Mouse (Mus musculus): ENCODE measurements at regions not wholly inside any gene's neighbourhood (a gene's known extent, or its start where the extent isn't known, plus 50 kb on each side); places are given as distances from the start of the nearest gene placed in this dataset.
A peak's percentile ranks its signal among the peaks of the same experiment; 100 is the strongest.

DNA sequence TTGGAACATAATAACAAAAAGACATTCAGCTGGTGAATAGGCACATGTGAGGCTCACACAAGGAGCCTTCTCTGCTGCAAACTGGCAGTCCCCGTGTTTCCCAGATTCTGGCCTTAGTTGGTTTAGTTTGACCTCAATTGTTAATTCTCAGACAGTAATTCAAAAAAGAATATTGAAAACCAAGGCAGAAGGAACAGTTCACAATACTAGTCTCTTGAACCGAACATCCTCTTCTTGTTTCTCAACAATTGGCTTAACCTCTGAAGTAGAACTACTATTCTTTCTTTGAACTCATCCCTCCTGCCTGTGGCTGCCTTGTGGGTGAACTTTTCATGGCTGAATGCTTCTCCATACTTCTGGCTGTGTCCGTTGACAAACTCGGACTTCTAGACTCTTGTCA is 110.4 kb upstream of the Neil3 start:
- no peak for DNase-seq (ENCODE audit: low spot score in 2 of 2)

DNA sequence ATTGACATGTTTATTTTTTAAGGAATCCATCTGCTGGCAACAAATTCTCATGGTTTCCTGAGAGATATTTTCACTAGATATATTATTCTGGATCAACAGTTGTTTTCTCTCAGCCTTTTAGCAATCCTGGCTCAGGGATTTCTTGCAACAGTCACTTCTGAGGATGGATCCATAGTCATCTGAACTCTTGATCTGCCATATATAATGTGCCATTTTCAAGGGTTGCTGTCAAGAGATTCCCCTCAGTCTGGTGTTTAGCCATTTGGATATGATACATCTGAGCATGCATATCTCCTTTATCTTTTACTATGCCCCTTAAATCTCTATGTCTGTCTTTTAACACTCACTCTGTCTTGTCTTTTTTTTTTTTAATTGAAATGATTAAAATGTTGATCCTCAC is 130.3 kb upstream of the Neil3 start:
- no peak for DNase-seq (ENCODE audit: low spot score in 2 of 2)

DNA sequence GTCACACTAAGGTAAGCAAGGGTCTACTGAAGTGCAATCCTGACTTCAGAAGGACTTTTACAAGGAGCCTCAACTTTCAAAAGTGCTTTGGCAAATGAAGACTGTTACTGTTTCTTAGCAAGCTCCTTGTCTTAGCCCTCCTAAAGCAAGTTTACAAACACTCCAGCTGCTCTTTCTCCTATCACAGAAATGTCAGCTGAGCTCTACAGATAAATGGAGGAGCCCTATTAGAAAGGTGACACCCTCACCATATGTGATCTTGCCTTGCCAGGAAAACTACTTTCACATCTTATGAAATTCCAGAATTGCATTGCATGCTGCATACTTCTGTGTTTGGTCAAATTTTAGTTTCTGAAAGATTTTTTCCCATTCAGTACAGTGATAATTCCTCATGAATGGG is 136.6 kb upstream of the Neil3 start:
- no peak for DNase-seq (ENCODE audit: low spot score in 2 of 2)

DNA sequence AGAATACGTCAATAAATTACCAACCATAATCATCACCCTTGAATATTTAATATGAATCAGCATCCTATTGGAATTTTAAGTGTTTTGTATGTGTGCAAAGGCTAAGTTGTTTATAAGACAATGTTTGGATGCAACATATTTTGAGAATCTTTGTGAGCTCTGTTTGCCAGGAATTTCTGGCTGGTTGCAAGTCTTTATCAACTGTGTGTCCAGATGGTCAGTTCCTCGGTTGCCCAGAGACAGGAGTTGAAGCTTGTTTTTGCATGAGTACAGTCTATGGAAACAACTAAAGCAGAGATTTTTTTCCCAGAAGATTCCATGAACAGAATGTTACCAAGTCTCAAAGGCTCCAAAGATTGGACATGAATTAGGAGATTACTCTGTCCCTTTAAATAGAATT is 142.0 kb upstream of the Neil3 start:
- peak in 1 of 2 experiments; percentile 4 for DNase-seq (ENCODE audit: low spot score in 2 of 2)

GRCm38 (mm10) chr8:53781885-53782284 is 143.0 kb upstream of the Neil3 start:
- DNase-seq (ENCODE audit: low spot score in 2 of 2), result no peak

- no peak for DNase-seq (ENCODE audit: low spot score in 2 of 2)
These were observed 149.3 kb upstream of the Neil3 start for GRCm38 (mm10) chr8:53788202-53788601.

- DNase-seq (ENCODE audit: low spot score in 2 of 2), result no peak
These were observed 182.3 kb upstream of the Neil3 start for GRCm38 (mm10) chr8:53821148-53821547.

DNA sequence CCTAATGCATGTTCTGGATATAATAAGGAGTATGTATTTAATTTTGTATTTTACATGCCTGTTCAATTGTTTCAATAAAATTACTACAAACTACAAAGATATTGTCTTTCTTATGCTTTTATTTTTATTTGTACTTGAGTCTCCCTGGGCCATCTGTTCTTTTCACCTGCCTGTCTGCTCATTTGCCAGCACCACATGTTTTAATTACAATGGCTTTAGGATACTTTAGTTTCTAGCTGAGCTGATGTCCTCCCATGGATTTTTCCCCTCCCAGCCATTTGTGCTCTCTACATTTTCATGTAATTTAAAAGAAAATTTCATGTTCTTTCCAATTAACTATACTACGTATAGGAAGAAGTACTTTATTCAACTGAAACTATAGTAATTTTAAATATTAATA is 188.5 kb upstream of the Neil3 start:
- no peak for DNase-seq (ENCODE audit: low spot score in 2 of 2)

GRCm38 (mm10) chr8:53847821-53848220 is 209.0 kb upstream of the Neil3 start:
- no peak for DNase-seq (ENCODE audit: low spot score in 2 of 2)

- DNase-seq (ENCODE audit: low spot score in 2 of 2), result no peak
These were observed 208.8 kb upstream of the Vegfc start for GRCm38 (mm10) chr8:53868567-53868966.

- DNase-seq (ENCODE audit: low spot score in 2 of 2), result no peak
These were observed 207.3 kb upstream of the Vegfc start for GRCm38 (mm10) chr8:53869997-53870596.

GRCm38 (mm10) chr8:53872033-53872619 is 205.3 kb upstream of the Vegfc start:
- no peak for DNase-seq (ENCODE audit: low spot score in 2 of 2)

DNA sequence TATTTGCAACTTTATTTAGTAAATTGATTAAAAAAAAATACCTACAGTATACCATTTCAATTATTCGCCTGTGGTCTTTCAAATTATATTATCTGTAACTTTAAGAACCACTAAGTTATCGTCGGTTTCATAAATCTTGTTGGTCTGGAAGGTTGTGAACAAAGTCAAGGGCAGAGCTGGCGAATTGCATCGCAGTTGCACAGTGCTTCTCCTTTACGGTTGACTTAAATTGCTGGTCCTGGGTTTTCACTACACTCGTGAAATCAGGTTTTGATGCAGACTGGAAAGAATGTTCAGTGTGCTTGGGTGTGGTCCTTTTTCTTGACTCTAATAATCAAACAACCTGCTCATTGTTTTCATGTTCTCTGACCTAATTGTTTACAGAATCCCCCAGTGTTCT is 198.6 kb upstream of the Vegfc start:
- no peak for DNase-seq (ENCODE audit: low spot score in 2 of 2)

DNA sequence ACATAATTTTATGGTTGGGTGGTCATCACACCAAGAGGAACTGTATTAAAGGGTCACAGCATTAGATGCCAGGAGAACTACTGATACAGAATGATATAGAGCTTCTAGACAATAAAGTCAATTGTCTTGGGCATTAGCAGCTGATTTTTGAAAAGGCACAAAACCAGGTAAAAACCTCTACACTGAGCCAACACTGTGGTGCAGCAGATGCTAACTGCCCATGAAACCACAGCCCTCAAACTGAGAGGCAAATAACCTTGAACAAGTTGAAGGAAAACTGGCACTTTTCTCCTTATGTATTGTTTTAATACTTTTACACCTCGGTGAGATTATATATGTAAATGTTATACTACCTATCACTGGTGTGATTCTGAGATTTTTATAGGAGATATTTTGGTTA is 195.9 kb upstream of the Vegfc start:
- no peak for DNase-seq (ENCODE audit: low spot score in 2 of 2)

DNA sequence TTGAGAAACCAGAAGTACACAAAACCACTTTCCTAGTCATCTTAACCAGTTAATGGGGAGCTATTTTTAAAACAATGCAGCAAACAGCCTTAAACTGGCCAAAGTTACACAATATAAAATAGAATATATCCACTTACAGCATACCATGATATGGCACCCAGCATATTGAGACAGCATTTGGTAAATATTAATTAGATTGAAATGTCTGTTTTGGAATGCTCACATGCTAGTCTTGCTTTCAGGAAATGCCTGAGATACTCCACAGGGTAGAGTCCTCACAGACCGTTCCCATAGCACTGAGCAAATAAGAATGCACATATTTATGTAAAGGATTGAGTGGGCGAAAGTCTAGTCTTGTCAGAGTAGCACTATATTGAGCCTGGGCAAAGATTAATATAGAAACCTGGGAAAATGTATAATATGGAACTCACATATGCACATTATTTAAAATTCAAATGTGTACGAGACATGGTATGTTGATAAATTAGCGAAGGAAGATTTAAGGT is 185.1 kb upstream of the Vegfc start:
- DNase-seq (ENCODE audit: low spot score in 2 of 2), result no peak

DNA sequence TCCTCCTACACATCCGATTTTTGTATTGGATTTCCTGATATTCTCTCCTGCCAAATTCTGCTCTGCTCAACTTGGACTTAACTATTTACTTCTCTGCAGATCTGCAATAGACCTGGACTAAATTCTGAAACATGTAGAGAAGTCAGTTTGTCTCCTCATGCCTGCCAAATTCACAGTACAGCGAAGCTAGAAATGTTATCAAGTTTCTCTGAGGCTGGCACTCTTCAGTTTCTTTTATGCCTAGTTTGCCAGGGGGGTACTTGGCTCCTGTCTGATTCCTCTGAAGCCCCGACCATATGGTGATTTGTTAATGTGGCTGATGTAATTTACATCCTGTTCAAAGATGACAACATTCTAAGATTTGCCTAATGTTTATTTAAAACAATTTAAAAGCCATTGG is 184.6 kb upstream of the Vegfc start:
- DNase-seq (ENCODE audit: low spot score in 2 of 2), result no peak

DNA sequence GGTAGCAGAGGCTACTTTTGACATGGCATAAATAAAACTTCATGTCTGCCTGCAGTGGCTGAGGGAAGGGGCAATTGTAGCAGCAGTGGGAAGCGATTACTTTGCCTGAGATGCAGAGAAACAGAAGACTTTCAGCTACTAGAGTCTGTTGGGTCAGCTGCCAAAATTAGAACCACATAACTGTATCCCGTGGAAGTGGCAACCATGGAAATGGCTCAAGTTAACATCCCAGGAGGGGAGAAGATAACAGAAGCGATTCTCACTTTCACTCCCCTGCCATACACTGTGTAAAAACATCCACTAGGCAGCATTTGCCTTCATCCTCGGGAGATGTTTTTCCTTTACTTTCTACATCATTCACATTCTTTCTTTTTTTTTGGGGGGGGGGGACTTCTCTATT is 155.1 kb upstream of the Vegfc start:
- no peak for DNase-seq (ENCODE audit: low spot score in 2 of 2)

DNA sequence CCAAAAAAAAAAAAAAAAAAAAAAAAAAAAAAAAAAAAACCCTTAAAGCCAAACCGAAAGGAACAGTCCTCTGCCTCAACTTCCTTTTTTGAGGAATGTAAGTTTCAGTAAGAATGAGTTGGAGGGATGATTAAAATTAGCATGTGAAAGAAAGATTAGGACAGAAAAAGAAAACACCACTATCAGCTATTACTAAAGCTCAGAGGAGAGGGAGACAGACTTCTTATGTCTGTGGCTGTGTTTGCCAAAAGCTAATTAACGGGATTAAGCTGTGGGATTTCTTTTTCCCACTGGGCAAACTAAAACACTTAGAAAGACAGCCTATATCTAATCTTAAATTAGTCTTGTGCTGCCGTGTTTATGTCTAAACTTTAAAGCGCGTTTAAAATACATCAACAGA is 146.7 kb upstream of the Vegfc start:
- no peak for DNase-seq (ENCODE audit: low spot score in 2 of 2)

DNA sequence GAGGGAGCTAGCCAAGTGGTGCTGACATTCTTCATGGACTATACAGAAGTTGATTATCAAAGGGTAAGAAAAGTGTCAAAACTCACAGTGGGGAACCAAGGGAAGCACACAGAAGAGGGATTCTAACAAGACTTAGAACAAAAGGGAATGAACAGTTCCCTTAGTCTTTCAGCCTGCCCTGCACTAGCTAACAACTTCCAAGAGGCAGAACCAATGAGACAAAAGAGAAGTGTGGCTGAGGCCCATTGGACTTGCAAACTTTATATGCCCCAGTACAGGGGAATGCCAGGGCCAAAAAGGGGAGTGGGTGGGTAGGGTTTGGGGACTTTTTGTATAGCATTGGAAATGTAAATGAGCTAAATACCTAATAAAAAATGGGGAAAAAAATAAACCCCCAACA is 139.0 kb upstream of the Vegfc start:
- DNase-seq (ENCODE audit: low spot score in 2 of 2), result no peak

GRCm38 (mm10) chr8:53939519-53939918 is 137.9 kb upstream of the Vegfc start:
- no peak for DNase-seq (ENCODE audit: low spot score in 2 of 2)

DNA sequence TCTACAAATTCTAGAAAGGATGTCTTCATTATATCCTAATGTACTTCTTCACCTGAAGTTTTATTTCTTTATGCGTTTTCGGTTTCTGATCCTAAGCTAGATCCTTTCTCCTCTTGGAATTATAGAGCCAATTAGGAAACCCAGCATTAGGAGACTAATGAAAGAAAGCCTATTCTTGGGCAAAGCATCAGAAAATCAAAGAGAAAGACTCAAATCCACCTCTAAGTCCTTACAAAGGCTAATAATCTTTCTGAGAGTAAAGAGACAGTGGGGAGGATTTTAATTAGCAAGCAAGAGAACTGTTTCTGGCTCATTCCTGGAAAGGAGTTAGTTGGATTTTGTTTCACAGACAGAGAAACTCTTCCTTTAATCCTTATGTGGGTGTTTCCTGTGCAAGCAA is 136.3 kb upstream of the Vegfc start:
- DNase-seq (ENCODE audit: low spot score in 2 of 2), result no peak

DNA sequence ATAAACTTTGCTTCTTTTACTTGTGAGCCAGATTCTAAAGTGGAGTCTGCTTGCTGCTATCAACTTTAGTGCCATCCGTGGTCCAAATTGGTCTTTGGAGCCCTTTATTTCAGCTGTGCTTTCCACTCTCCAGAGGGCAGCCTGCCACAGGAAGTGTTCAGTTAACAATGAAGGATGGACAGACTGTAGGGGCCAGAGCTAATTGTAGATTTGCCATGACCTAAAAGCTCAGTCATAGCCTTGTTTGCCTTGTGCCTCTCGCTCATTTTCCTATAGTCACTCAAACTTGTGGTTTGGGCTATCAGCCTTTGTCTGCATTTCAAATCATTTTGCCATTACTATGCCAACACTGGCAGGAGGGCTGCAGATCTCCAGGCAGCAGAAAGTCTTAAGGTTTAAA is 131.8 kb upstream of the Vegfc start:
- peak in 1 of 2 experiments; percentile 6 for DNase-seq (ENCODE audit: low spot score in 2 of 2)

DNA sequence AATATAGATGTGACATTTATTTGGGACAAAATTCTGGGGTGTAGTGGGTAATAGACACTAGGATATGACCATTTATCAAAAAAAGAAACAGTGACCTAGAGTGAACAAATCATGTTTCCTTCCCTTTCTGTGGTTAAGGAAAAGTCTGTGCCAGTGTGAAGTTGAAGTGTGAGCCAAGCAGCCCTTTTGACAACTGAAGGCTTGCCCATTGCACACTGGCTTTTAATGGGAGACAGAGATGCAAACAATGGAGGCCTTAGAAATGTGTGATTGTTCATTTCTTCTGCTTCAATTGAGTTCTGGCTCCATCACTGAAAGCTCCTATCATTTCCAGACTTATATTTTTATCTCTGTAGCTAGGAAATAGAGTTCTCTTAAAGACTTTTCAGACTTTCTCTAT is 130.0 kb upstream of the Vegfc start:
- no peak for DNase-seq (ENCODE audit: low spot score in 2 of 2)
